Mouse (Mus musculus): Measurements from ENCODE around the gene Panx2. TPM values are rescaled to one million over a fixed set of nuclear protein-coding genes. Genes with fewer than 3 reads are reported as not detected.
A peak's percentile ranks its signal among the peaks of the same experiment; 100 is the strongest.

Panx2 gene
- total and polyA plus RNA-seq, 2 experiments from 2014 or later = 6.3 to 10.7 TPM

DNA sequence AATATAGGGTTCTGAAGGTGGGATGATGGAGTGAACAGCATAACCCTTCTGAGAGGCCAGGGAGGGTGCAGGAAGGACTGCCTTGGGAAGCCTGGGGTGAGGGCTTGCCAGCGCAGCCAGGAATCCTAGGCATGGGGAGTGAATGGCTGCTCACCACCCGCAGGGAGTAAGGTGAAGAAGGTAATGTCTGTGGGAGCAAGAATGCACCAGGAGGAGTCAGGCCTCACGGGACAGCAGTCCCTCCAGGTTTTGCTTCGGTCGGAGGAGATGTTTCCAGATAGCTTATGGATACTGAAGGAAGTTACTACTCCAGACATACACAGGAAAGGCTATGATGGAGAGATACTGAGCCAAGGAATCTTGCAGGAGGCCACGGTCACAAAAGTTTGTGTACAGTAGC lies 798 bp upstream of the Panx2 start:
- no peaks in the 10 kb centered on the region for H3K9me3 ChIP-seq (ENCODE audit: low read length)
- peak overlapping the region; percentile 72 for H3K4me3 ChIP-seq (ENCODE audit: low read depth, low read length)
- ATAC-seq (no peak), DNase-seq (no peak)
- H3K4me1 ChIP-seq (ENCODE audit: insufficient read depth) = peaks cover 4% of the 10 kb centered on the region; the same call in 1 of the 2 replicates
- H3K27me3 ChIP-seq (ENCODE audit: insufficient read depth, low read length) = no peaks in the 10 kb centered on the region
- no peak overlapping the region for H3K27ac ChIP-seq (ENCODE audit: low read depth, low read length)
- H3K9ac ChIP-seq = peak overlapping the region; percentile 81; the same call in 1 of the 2 replicates
- H3K36me3 ChIP-seq (ENCODE audit: insufficient read depth) = no peaks in the 10 kb centered on the region; the same call in 1 of the 2 replicates
- WGBS = 46% methylated on average over 6 of the region's 6 CpGs
- no peak for TF ChIP-seq CTCF (IDR thresholded peaks at IDR 0.05; ENCODE audit: low read depth)
- H3K4me2 ChIP-seq (ENCODE audit: low read depth) = peak overlapping the region; percentile 90

DNA sequence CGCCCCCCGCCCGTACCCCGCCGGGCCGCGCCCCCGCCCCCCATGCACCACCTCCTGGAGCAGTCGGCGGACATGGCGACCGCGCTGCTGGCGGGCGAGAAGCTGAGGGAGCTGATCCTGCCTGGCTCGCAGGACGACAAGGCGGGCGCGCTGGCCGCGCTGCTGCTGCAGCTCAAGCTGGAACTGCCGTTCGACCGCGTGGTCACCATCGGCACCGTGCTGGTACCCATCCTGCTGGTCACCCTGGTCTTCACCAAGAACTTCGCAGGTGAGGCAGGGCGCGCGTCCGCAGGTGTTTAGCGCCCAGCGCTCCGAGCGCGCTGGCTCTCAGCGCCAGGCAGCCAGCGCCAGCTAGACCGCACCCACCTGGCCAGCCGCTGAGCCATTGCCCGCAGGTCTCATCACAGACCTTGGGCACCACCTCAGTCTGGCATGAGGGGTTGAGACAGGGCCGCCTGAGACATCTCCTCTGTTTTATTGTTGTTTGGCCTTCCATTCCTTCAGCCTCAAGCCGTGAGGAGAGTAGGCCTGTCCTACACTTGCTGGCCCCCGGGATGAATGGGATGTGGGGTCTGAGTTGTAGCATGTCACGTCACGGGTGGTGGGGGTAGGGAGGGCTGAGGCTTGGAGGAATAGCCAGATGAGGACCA lies 623 bp downstream of the Panx2 start:
- Histone ChIP-seq H3K4me3 (ENCODE audit: low read depth, low read length) (peak overlapping the region; percentile 72), H3K36me3 (ENCODE audit: insufficient read depth) (no peaks in the 10 kb centered on the region; the same call in 1 of the 2 replicates), H3K27ac (ENCODE audit: low read depth, low read length) (peak overlapping the region; percentile 16; the same call in 1 of the 2 replicates), H3K27me3 (ENCODE audit: insufficient read depth, low read length) (no peaks in the 10 kb centered on the region), H3K9ac (peak overlapping the region; percentile 81), H3K9me3 (ENCODE audit: low read length) (no peaks in the 10 kb centered on the region), H3K4me2 (ENCODE audit: low read depth) (peak overlapping the region; percentile 90), H3K4me1 (ENCODE audit: insufficient read depth) (peaks cover 4% of the 10 kb centered on the region; the same call in 1 of the 2 replicates)
- peak; percentile 69 for ATAC-seq
- peak; percentile 47 for DNase-seq
- no peak for TF ChIP-seq CTCF (IDR thresholded peaks at IDR 0.05; ENCODE audit: low read depth)
- WGBS = 3% methylated on average over 39 of the region's 48 CpGs

DNA sequence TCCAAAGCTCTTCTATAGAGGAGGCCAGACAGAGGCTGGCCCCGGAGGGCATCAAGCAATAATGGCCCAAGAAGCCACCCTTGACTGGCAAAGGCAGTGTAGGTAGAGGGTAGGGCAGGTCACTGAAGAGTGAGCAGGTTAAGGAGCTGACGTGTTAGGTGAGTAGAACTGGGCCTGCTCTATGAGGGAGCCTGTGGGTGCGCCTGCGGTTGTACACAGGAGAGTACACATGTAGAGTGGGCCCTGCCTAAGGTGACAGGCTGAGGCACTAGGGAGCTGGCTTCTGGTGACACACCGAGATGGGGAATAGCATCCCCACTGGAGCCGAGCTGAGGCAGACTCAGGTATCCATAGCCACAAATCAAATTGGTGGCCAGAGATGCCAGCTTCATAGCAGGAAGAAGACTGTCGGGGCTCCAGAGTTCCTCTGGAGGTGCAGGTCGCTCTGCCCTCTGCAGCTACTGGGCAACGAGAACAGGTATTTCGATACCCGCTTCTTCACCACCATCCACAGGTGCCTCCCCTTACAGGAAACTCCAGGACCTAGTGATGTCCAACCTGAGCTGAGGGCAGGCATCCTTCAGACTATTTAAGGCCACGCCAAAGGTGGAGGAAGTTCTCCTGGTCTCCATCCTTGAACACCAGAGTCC lies 1.4 kb downstream of the Panx2 start:
- peaks cover 4% of the 10 kb centered on the region; the same call in 1 of the 2 replicates for H3K4me1 ChIP-seq (ENCODE audit: insufficient read depth)
- no peak for ATAC-seq
- peak overlapping the region; percentile 81; the same call in 1 of the 2 replicates for H3K9ac ChIP-seq
- H3K27ac ChIP-seq (ENCODE audit: low read depth, low read length) = no peak overlapping the region
- H3K36me3 ChIP-seq (ENCODE audit: insufficient read depth) = no peaks in the 10 kb centered on the region; the same call in 1 of the 2 replicates
- H3K4me2 ChIP-seq (ENCODE audit: low read depth) = peak overlapping the region; percentile 90
- TF ChIP-seq CTCF (IDR thresholded peaks at IDR 0.05; ENCODE audit: low read depth) = no peak
- no peak for DNase-seq
- WGBS = 87% methylated on average over 12 of the region's 12 CpGs
- H3K9me3 ChIP-seq (ENCODE audit: low read length) = no peaks in the 10 kb centered on the region
- no peaks in the 10 kb centered on the region for H3K27me3 ChIP-seq (ENCODE audit: insufficient read depth, low read length)
- peak overlapping the region; percentile 72 for H3K4me3 ChIP-seq (ENCODE audit: low read depth, low read length)

DNA sequence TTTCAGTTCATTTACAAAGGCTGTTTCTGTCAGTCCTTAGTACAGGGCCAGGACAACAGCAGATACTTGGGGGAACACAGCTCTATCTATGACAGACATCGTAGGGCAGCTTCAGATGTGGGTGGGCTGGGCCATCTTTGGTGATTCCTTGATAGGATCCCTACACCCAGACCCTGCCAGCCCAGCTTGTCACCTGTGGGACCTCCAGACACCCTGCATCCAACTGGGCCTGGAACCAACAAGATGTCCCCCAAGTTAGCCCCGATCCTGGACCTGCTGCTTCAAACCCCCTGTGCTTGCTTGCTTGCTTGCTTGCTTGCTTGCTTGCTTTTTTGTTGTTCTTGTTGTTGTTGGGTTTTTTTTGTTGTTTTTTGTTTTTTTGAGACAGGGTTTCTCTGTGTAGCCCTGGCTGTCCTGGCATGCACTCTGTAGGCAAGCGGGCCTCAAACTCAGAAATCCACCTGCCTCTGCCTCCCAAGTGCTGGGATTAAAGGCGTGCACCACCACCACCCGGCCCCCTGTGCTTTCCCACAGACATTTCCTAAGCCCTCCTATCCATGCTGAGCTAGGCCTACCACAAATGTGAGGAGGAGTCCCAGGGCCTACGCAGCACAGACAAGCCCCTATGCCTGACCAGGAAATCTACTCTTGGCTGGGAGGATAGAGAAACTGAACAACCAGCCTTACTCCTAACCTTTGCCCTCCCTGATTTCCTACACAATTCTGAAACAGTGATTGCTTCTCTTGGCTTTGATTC lies 2.4 kb downstream of the Panx2 start:
- H3K36me3 ChIP-seq (ENCODE audit: insufficient read depth) = no peaks in the 10 kb centered on the region; the same call in 1 of the 2 replicates
- H3K4me3 ChIP-seq (ENCODE audit: low read depth, low read length) = no peak overlapping the region
- H3K27ac ChIP-seq (ENCODE audit: low read depth, low read length) = no peak overlapping the region
- no peak overlapping the region for H3K4me2 ChIP-seq (ENCODE audit: low read depth)
- 87% methylated on average over 6 of the region's 6 CpGs for WGBS
- ATAC-seq (no peak), DNase-seq (no peak)
- H3K27me3 ChIP-seq (ENCODE audit: insufficient read depth, low read length) = no peaks in the 10 kb centered on the region
- no peak overlapping the region for H3K9ac ChIP-seq
- no peak for TF ChIP-seq CTCF (IDR thresholded peaks at IDR 0.05; ENCODE audit: low read depth)
- H3K9me3 ChIP-seq (ENCODE audit: low read length) = no peaks in the 10 kb centered on the region
- H3K4me1 ChIP-seq (ENCODE audit: insufficient read depth) = peaks cover 4% of the 10 kb centered on the region; the same call in 1 of the 2 replicates

DNA sequence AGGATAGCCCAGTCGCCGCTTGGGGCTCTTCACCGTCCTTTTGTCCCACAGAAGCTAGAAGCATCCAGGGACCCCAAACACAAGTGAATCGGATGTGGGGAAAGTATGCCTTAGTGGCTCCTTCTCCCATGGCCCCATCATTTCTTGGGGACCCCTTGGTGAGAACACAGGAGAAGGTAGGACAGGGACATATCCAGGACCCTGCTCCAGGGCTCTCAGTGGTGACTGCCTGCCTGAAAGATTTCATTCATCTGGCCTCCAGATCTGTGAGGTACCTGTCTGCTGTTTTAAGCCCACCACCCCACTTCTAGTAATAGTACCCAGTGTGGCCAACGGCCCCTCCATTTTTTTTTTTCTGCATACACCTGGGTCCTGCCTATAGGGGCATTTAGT lies 3.0 kb downstream of the Panx2 start:
- H3K4me1 ChIP-seq (ENCODE audit: insufficient read depth) = peaks cover 4% of the 10 kb centered on the region; the same call in 1 of the 2 replicates
- no peak overlapping the region for H3K4me2 ChIP-seq (ENCODE audit: low read depth)
- H3K9me3 ChIP-seq (ENCODE audit: low read length) = no peaks in the 10 kb centered on the region
- H3K36me3 ChIP-seq (ENCODE audit: insufficient read depth) = peaks cover 1% of the 10 kb centered on the region; the same call in 1 of the 2 replicates
- DNase-seq (no peak), ATAC-seq (no peak)
- H3K27ac ChIP-seq (ENCODE audit: low read depth, low read length) = no peak overlapping the region
- WGBS = 92% methylated on average over 5 of the region's 5 CpGs
- H3K9ac ChIP-seq = no peak overlapping the region
- TF ChIP-seq CTCF (IDR thresholded peaks at IDR 0.05; ENCODE audit: low read depth) = no peak
- H3K4me3 ChIP-seq (ENCODE audit: low read depth, low read length) = no peak overlapping the region
- H3K27me3 ChIP-seq (ENCODE audit: insufficient read depth, low read length) = no peaks in the 10 kb centered on the region

DNA sequence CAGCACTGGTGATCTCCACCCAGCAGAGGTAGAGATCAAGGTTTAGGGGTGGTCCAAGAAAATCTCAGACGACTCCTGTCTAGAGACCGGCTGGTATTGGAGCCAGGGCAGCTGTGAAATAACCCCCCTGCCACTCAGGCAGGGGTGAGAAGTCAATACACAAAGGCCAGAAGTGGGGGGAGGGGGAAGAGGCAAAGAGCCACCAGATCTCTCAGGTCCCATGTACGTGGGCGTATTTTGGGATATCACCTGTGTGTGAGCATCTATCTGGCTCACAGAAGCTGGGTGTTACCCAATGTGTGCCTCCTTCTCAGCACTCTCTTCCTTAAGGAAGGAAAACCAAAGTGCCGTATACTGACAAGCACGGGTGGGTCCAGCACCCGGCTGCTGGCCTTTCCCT lies 3.5 kb downstream of the Panx2 start:
- Histone ChIP-seq H3K9ac (no peak overlapping the region), H3K4me1 (ENCODE audit: insufficient read depth) (peaks cover 4% of the 10 kb centered on the region; the same call in 1 of the 2 replicates), H3K36me3 (ENCODE audit: insufficient read depth) (peaks cover 6% of the 10 kb centered on the region; the same call in 1 of the 2 replicates), H3K9me3 (ENCODE audit: low read length) (no peaks in the 10 kb centered on the region), H3K27me3 (ENCODE audit: insufficient read depth, low read length) (no peaks in the 10 kb centered on the region), H3K4me3 (ENCODE audit: low read depth, low read length) (no peak overlapping the region), H3K27ac (ENCODE audit: low read depth, low read length) (no peak overlapping the region), H3K4me2 (ENCODE audit: low read depth) (no peak overlapping the region)
- 80% methylated on average over 7 of the region's 7 CpGs for WGBS
- ATAC-seq (no peak), DNase-seq (no peak)
- no peak for TF ChIP-seq CTCF (IDR thresholded peaks at IDR 0.05; ENCODE audit: low read depth)
